Mouse (Mus musculus) stomach, embryonic 16.5 days (tissue): Measurements from ENCODE around the gene Calcoco1. TPM values are rescaled to one million over a fixed set of nuclear protein-coding genes. Genes with fewer than 3 reads are reported as not detected.

Source experiments
- ATAC-seq: fragments of 200-750 bp; cut with Nextera tagmentation; 2 replicates; pipeline ENCODE4 v1.8.0; 2017; ENCODE audit warnings: moderate number of reproducible peaks, moderate TSS enrichment; ENCODE audit not compliant: insufficient read depth, low FRiP score
- H3K27ac ChIP-seq: fragments of 300-500 bp; sonication (generic); 2 replicates; pipeline ENCODE4 v1.5.1; 2014; ENCODE audit warnings: low read length
- H3K27me3 ChIP-seq: fragments of 300-500 bp; sonication (generic); 2 replicates; pipeline ENCODE4 v1.6.1; 2014; ENCODE audit warnings: low read length, control low read depth, mixed read lengths; ENCODE audit not compliant: control insufficient read depth, insufficient read depth
- H3K36me3 ChIP-seq: fragments of 300-500 bp; sonication (generic); 2 replicates; pipeline ENCODE4 v1.6.1; 2014; ENCODE audit warnings: low read length; ENCODE audit not compliant: control insufficient read depth, insufficient read depth
- H3K4me1 ChIP-seq: fragments of 300-500 bp; sonication (generic); 2 replicates; pipeline ENCODE4 v1.6.1; 2014; ENCODE audit warnings: low read length, control low read depth, mixed read lengths; ENCODE audit not compliant: control insufficient read depth, insufficient read depth
- H3K4me2 ChIP-seq: fragments of 300-500 bp; sonication (generic); 2 replicates; pipeline ENCODE4 v1.6.1; 2014; ENCODE audit warnings: low read depth, low read length, mixed read lengths
- H3K4me3 ChIP-seq: fragments of 300-500 bp; sonication (generic); replicated peaks from 2 replicates; pipeline ENCODE4 v1.5.1; 2014; ENCODE audit warnings: mild to moderate bottlenecking, low read length
- H3K9ac ChIP-seq: fragments of 300-500 bp; sonication (generic); 2 replicates; pipeline ENCODE4 v1.6.1; 2014; ENCODE audit warnings: low read length
- H3K9me3 ChIP-seq: fragments of 300-500 bp; sonication (generic); replicated peaks from 2 replicates; pipeline ENCODE4 v1.6.1; 2016; ENCODE audit warnings: low read length, control low read depth; ENCODE audit not compliant: control insufficient read depth
- WGBS: fragments of 180-500 bp; shearing (Covaris S2); extraction: QIAGEN DNeasy Blood & Tissue Kit; methylation state at CpG from one replicate; pipeline ENCODE4 v1.1.7; 2014; 5-methylcytosine and 5-hydroxymethylcytosine counted together
- polyA plus RNA-seq: library from polyadenylated mRNA; unstranded; fragments of >200 nt; fragmentation: Nextera tagmentation; extraction: Ambion mirVana; gene quantifications from 2 replicates; pipeline ENCODE4 v1.2.1, GENCODE M21; 2015

Gene Calcoco1
- polyA plus RNA-seq, 1 experiment from 2014 or later = 37.7 TPM

GRCm38 (mm10) chr15:102707736-102708269 lies 14.2 kb downstream of the Calcoco1 start:
- H3K4me2 ChIP-seq = no peak overlapping the region
- H3K9me3 ChIP-seq = no peaks in the 10 kb centered on the region
- H3K9ac ChIP-seq = no peak overlapping the region
- no peaks in the 10 kb centered on the region for H3K27me3 ChIP-seq
- 0 out of 2 replicates have a peak, but pooled peaks cover 3% of the 10 kb centered on the region for H3K36me3 ChIP-seq
- no peak for ATAC-seq
- no peaks in the 10 kb centered on the region for H3K4me1 ChIP-seq
- H3K27ac ChIP-seq = no peak overlapping the region
- H3K4me3 ChIP-seq = no peak overlapping the region
- WGBS = 69% methylated on average over 6 of the region's 6 CpGs

- H3K4me1 ChIP-seq = no peaks in the 10 kb centered on the region
- 0 out of 2 replicates have a peak, but pooled peaks cover 3% of the 10 kb centered on the region for H3K36me3 ChIP-seq
- H3K9ac ChIP-seq = no peak overlapping the region
- no peak overlapping the region for H3K27ac ChIP-seq
- ATAC-seq = no peak
- H3K4me2 ChIP-seq = no peak overlapping the region
- no peaks in the 10 kb centered on the region for H3K27me3 ChIP-seq
- H3K9me3 ChIP-seq = no peaks in the 10 kb centered on the region
- 76% methylated on average over 7 of the region's 7 CpGs for WGBS
- H3K4me3 ChIP-seq = no peak overlapping the region
These were observed 16.0 kb downstream of the Calcoco1 start for GRCm38 (mm10) chr15:102705923-102706503.

DNA sequence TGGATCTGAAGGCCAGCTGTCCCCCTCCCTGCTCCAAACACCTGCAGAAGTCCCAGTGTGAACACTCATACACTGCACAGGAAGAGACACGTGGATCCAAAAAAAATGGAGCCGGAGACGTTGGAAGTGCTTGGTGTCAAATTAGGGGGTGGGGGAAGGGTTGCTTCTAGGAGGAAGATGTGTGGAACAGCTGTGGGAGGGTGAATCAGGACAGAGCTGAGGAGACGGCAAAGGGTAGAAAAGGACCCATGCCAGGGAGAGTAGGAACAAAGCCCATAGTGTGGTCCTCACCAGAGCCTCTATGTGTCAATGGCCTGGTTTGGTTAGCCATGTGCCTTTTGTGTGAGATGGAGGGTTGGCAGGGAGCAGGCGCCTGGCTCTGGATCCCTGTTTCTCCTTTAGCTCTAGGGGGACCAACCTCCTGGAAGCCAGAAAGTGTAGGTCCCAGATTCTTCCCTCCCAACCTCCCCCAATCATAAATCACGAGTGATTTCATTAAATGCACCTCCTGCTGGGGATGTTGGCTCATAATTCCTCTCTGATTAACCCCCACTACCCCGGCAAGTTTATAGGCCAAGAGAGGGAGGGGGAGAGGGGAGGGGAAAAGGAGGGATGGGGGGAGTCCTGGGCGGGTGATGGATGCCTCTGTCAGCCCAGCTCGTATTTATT lies 16.6 kb downstream of the Calcoco1 start:
- Histone ChIP-seq H3K4me3 (no peak overlapping the region), H3K9me3 (no peaks in the 10 kb centered on the region), H3K4me2 (no peak overlapping the region), H3K27me3 (no peaks in the 10 kb centered on the region), H3K36me3 (0 out of 2 replicates have a peak, but pooled peaks cover 3% of the 10 kb centered on the region), H3K9ac (no peak overlapping the region), H3K27ac (no peak overlapping the region), H3K4me1 (no peaks in the 10 kb centered on the region)
- 44% methylated on average over 9 of the region's 9 CpGs for WGBS
- no peak; the same call in 1 of the 2 replicates for ATAC-seq

GRCm38 (mm10) chr15:102704806-102705205 lies 17.2 kb downstream of the Calcoco1 start:
- ATAC-seq = no peak
- H3K9me3 ChIP-seq = no peaks in the 10 kb centered on the region
- no peak overlapping the region for H3K9ac ChIP-seq
- no peak overlapping the region for H3K27ac ChIP-seq
- H3K4me2 ChIP-seq = no peak overlapping the region
- no peaks in the 10 kb centered on the region for H3K4me1 ChIP-seq
- no peaks in the 10 kb centered on the region for H3K27me3 ChIP-seq
- H3K4me3 ChIP-seq = no peak overlapping the region
- H3K36me3 ChIP-seq = 0 out of 2 replicates have a peak, but pooled peaks cover 3% of the 10 kb centered on the region
- WGBS = 61% methylated on average over 5 of the region's 5 CpGs

DNA sequence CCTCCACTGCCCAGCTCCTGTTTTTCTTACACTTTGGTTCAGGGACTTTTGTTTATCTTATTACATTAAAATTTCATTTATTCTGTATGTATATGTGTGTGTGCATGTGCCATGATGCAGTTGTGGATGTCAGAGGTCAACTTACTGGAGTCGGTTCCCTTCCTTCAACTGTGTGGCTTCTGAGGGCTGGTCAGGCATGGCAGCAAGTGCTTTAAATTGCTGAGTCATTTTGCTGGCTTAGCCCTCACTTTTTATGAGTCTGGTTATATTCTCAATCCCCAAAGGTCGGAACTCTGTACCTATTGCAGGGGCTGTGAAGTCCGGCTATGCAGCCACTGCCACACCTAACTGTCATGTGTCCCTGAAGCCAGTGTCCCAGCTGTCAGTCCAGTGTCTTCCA lies 19.0 kb downstream of the Calcoco1 start:
- Histone ChIP-seq H3K4me1 (no peaks in the 10 kb centered on the region), H3K27me3 (peaks cover 4% of the 10 kb centered on the region), H3K9ac (no peak overlapping the region), H3K4me3 (no peak overlapping the region), H3K27ac (no peak overlapping the region), H3K36me3 (no peaks in the 10 kb centered on the region), H3K4me2 (no peak overlapping the region), H3K9me3 (no peaks in the 10 kb centered on the region)
- WGBS = 74% methylated on average over 3 of the region's 3 CpGs
- ATAC-seq = no peak

DNA sequence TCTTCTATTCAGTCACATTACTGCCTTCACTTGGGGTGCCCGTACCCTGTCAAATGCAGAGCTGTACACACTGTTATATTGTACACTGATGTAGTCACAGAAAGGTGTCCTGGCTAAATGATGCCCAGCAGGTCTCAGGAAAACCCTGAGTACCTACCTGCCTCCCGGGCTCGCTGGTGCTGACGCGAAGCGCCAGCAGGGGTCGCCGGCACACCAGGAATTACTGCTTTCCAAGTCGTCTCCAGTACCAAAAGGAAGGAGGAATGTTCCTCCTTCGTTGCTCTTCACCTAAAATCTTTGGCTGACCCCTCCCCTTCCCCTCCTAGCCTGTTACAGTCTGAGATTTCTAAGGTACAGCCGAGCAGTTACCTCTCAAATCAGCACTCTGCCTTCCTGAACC lies 23.8 kb downstream of the Calcoco1 start:
- Histone ChIP-seq H3K4me1 (peaks cover 1% of the 10 kb centered on the region; the same call in 1 of the 2 replicates), H3K27me3 (peaks cover 52% of the 10 kb centered on the region), H3K4me2 (no peak overlapping the region), H3K9me3 (no peaks in the 10 kb centered on the region), H3K36me3 (no peaks in the 10 kb centered on the region), H3K27ac (no peak overlapping the region), H3K4me3 (no peak overlapping the region), H3K9ac (no peak overlapping the region)
- WGBS = 2% methylated on average over 11 of the region's 11 CpGs
- ATAC-seq = 0 out of 2 replicates have a peak, but pooled peaks have one; percentile 19

DNA sequence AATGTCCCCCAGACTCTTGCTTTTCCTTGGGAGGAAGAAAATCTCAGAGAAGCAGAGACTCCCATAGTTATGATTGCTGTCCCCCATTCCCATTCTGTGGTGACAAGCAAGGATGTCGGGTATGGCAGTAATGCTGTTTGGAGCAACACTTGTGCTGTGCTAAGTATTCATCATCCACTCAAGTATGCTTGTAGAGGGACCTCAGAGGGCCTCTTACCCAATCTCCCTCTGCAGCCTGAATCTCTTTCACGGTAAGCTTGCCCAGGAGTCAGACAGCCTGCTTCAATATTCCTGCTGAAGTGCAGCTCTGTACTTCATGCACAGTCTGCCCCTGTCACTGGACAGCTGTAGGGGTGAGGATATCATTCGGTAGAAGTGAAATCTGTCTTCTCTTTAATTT lies 25.1 kb downstream of the Calcoco1 start:
- H3K36me3 ChIP-seq = no peaks in the 10 kb centered on the region
- no peaks in the 10 kb centered on the region for H3K9me3 ChIP-seq

GRCm38 (mm10) chr15:102693600-102693999 lies 28.4 kb downstream of the Calcoco1 start:
- Histone ChIP-seq H3K4me3 (peak overlapping the region; percentile 55), H3K4me1 (peaks cover 3% of the 10 kb centered on the region; the same call in 1 of the 2 replicates), H3K4me2 (peak overlapping the region; percentile 78), H3K36me3 (no peaks in the 10 kb centered on the region), H3K9me3 (no peaks in the 10 kb centered on the region), H3K9ac (no peak overlapping the region), H3K27me3 (peaks cover 72% of the 10 kb centered on the region), H3K27ac (no peak overlapping the region)
- peak; percentile 74 for ATAC-seq
- WGBS = 1% methylated on average over 11 of the region's 11 CpGs

More for the DNA sequence above, 25.1 kb downstream of the Calcoco1 start:
- H3K9ac ChIP-seq = no peak overlapping the region
- H3K4me1 ChIP-seq = peaks cover 3% of the 10 kb centered on the region; the same call in 1 of the 2 replicates
- 49% methylated on average over 3 of the region's 3 CpGs for WGBS
- peaks cover 65% of the 10 kb centered on the region for H3K27me3 ChIP-seq
- ATAC-seq = no peak
- H3K4me2 ChIP-seq = no peak overlapping the region
- H3K27ac ChIP-seq = no peak overlapping the region
- H3K4me3 ChIP-seq = no peak overlapping the region

GRCm38 (mm10) chr15:102692991-102693411 lies 29.0 kb downstream of the Calcoco1 start:
- under 1% methylated on average over 32 of the region's 32 CpGs for WGBS
- peaks cover 68% of the 10 kb centered on the region for H3K27me3 ChIP-seq
- H3K4me1 ChIP-seq = peaks cover 3% of the 10 kb centered on the region; the same call in 1 of the 2 replicates

More at GRCm38 (mm10) chr15:102692991-102693411, 29.0 kb downstream of the Calcoco1 start:
- peak overlapping the region; percentile 78 for H3K4me2 ChIP-seq
- H3K27ac ChIP-seq = no peak overlapping the region
- no peaks in the 10 kb centered on the region for H3K36me3 ChIP-seq
- peak; percentile 57; the same call in 1 of the 2 replicates for ATAC-seq
- H3K9ac ChIP-seq = peak overlapping the region; percentile 62
- no peaks in the 10 kb centered on the region for H3K9me3 ChIP-seq
- peak overlapping the region; percentile 55 for H3K4me3 ChIP-seq
